Mouse (Mus musculus): Measurements from ENCODE around the gene Cald1.

- TF ChIP-seq CTCF (IDR thresholded peaks at IDR 0.05; ENCODE audit: low read depth, low read length) (no peak), POLR2A (IDR thresholded peaks at IDR 0.05; ENCODE audit: borderline replicate concordance, low read depth, low read length) (no peak)
Observed at GRCm38 (mm10) chr6:34743946-34744345, 145.6 kb downstream of the Cald1 start.

All from bone marrow macrophage, adult 2 months (primary cell).